Mouse (Mus musculus): ENCODE measurements around the gene Art3. TPM values are rescaled to one million over a fixed set of nuclear protein-coding genes. Genes with fewer than 3 reads are reported as not detected.

The Art3 gene
- polyA plus RNA-seq, 1 experiment from 2014 or later, result 4.9 TPM

- ATAC-seq (peak; percentile 97), DNase-seq (ENCODE audit: low spot score) (peak; percentile 96)
- Histone ChIP-seq H3K27ac (ENCODE audit: low read depth, low read length) (no peak within 1 kb of the TSS), H3K9me3 (replicated peaks; ENCODE audit: control insufficient read depth, low read length) (no peaks in the 10 kb centered on the region), H3K36me3 (ENCODE audit: control insufficient read depth, insufficient read depth, low read length) (peaks cover 13% of the 10 kb centered on the region), H3K9ac (ENCODE audit: low read length) (peak within 1 kb of the TSS; percentile 79), H3K4me2 (ENCODE audit: low read length) (peak within 1 kb of the TSS; percentile 60), H3K4me1 (ENCODE audit: control insufficient read depth, insufficient read depth, low read length) (peaks cover 7% of the 10 kb centered on the region), H3K27me3 (replicated peaks; ENCODE audit: control insufficient read depth, insufficient read depth, low read length) (no peaks in the 10 kb centered on the region; the same call in 1 of the 2 replicates), H3K4me3 (ENCODE audit: low read depth, low read length) (peak within 1 kb of the TSS; percentile 69)
- 3% methylated on average over 41 of the region's 41 CpGs for WGBS
These were observed 21.7 kb upstream of the Art3 start, which contains the start of gene Sdad1 for GRCm38 (mm10) chr5:92309681-92310511. Sdad1 (minus strand) TSS chr5:92310479.

DNA sequence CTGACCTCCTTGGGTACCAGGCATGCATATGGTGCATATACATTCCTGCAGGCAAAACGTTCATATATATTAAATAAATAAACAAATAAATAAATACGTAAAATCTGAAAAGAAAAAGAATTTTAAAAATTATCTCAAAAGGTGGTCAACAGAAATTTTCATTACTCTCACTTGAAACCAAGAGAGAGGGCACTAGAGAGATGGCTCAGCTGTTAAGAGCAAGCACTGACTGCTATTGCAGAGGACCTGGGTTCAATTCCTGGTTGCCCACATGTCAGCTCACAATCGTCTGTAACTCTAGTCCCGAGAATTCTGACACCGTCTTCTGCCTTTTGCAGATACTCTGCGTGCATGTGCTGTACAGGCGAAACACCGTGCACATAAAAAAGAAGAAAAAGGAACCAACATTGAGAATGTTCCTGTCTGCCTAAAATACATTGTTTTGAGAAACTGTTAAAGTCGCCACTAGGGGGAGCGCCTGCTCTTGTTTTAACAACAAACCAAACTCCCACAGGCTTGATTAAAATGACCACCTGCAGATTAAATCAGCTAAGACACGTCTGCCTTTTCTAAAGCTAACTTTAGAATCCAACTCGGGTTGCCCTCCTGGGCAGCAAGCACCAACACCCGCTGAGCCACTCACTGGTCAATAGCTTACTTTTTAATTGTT, 19.4 kb upstream of the Art3 start:
- Histone ChIP-seq H3K36me3 (ENCODE audit: control insufficient read depth, insufficient read depth, low read length) (no peaks in the 10 kb centered on the region), H3K27me3 (replicated peaks; ENCODE audit: control insufficient read depth, insufficient read depth, low read length) (no peaks in the 10 kb centered on the region; the same call in 1 of the 2 replicates), H3K4me1 (ENCODE audit: control insufficient read depth, insufficient read depth, low read length) (peaks cover 7% of the 10 kb centered on the region), H3K4me3 (ENCODE audit: low read depth, low read length) (no peak overlapping the region), H3K9me3 (replicated peaks; ENCODE audit: control insufficient read depth, low read length) (no peaks in the 10 kb centered on the region), H3K9ac (ENCODE audit: low read length) (no peak overlapping the region), H3K27ac (ENCODE audit: low read depth, low read length) (no peak overlapping the region), H3K4me2 (ENCODE audit: low read length) (no peak overlapping the region)
- no peak for ATAC-seq
- WGBS, result 15% methylated on average over 13 of the region's 13 CpGs
- DNase-seq (ENCODE audit: low spot score), result peak; percentile 95

DNA sequence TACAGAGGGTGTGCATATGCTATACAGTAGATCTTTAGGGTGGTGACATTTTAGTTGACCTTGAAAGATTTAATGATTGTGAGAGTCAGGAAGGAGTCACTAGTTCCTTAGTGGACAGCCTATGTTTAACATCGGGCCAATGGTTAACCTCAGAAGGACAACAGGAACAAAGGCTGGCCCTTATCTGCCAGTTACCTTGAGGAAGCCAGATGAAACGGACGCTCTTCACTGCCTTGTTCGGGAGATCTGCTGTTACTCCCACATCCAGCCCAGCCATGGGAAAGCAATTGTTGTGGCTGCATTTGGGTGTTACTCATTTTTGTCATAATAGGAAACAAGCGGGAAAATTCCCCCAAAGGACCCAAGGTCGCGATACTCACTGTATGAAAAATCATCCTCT, 17.9 kb upstream of the Art3 start:
- Histone ChIP-seq H3K9me3 (replicated peaks; ENCODE audit: control insufficient read depth, low read length) (no peaks in the 10 kb centered on the region), H3K27me3 (replicated peaks; ENCODE audit: control insufficient read depth, insufficient read depth, low read length) (no peaks in the 10 kb centered on the region; the same call in 1 of the 2 replicates), H3K4me1 (ENCODE audit: control insufficient read depth, insufficient read depth, low read length) (peaks cover 5% of the 10 kb centered on the region), H3K36me3 (ENCODE audit: control insufficient read depth, insufficient read depth, low read length) (no peaks in the 10 kb centered on the region), H3K4me2 (ENCODE audit: low read length) (no peak overlapping the region), H3K9ac (ENCODE audit: low read length) (no peak overlapping the region), H3K4me3 (ENCODE audit: low read depth, low read length) (no peak overlapping the region), H3K27ac (ENCODE audit: low read depth, low read length) (no peak overlapping the region)
- DNase-seq (ENCODE audit: low spot score) (no peak), ATAC-seq (no peak)
- 82% methylated on average over 7 of the region's 7 CpGs for WGBS

GRCm38 (mm10) chr5:92318119-92318518, 13.5 kb upstream of the Art3 start:
- Histone ChIP-seq H3K9ac (ENCODE audit: low read length) (no peak overlapping the region), H3K4me2 (ENCODE audit: low read length) (no peak overlapping the region), H3K27ac (ENCODE audit: low read depth, low read length) (no peak overlapping the region), H3K4me3 (ENCODE audit: low read depth, low read length) (no peak overlapping the region), H3K27me3 (replicated peaks; ENCODE audit: control insufficient read depth, insufficient read depth, low read length) (no peaks in the 10 kb centered on the region; the same call in 1 of the 2 replicates), H3K4me1 (ENCODE audit: control insufficient read depth, insufficient read depth, low read length) (no peaks in the 10 kb centered on the region), H3K36me3 (ENCODE audit: control insufficient read depth, insufficient read depth, low read length) (no peaks in the 10 kb centered on the region), H3K9me3 (replicated peaks; ENCODE audit: control insufficient read depth, low read length) (no peaks in the 10 kb centered on the region)
- 86% methylated on average over 7 of the region's 7 CpGs for WGBS
- DNase-seq (ENCODE audit: low spot score) (no peak), ATAC-seq (no peak)

- no peaks in the 10 kb centered on the region for H3K36me3 ChIP-seq (ENCODE audit: control insufficient read depth, insufficient read depth, low read length)
- H3K9me3 ChIP-seq (replicated peaks; ENCODE audit: control insufficient read depth, low read length), result no peaks in the 10 kb centered on the region
- no peak for ATAC-seq
- no peaks in the 10 kb centered on the region for H3K4me1 ChIP-seq (ENCODE audit: control insufficient read depth, insufficient read depth, low read length)
- H3K4me3 ChIP-seq (ENCODE audit: low read depth, low read length), result no peak overlapping the region
- no peak overlapping the region for H3K27ac ChIP-seq (ENCODE audit: low read depth, low read length)
- no peak for DNase-seq (ENCODE audit: low spot score)
- H3K4me2 ChIP-seq (ENCODE audit: low read length), result no peak overlapping the region
- no peaks in the 10 kb centered on the region; the same call in 1 of the 2 replicates for H3K27me3 ChIP-seq (replicated peaks; ENCODE audit: control insufficient read depth, insufficient read depth, low read length)
- 94% methylated on average over 14 of the region's 14 CpGs for WGBS
- no peak overlapping the region for H3K9ac ChIP-seq (ENCODE audit: low read length)
These were observed 13.0 kb upstream of the Art3 start for GRCm38 (mm10) chr5:92318596-92318995.

DNA sequence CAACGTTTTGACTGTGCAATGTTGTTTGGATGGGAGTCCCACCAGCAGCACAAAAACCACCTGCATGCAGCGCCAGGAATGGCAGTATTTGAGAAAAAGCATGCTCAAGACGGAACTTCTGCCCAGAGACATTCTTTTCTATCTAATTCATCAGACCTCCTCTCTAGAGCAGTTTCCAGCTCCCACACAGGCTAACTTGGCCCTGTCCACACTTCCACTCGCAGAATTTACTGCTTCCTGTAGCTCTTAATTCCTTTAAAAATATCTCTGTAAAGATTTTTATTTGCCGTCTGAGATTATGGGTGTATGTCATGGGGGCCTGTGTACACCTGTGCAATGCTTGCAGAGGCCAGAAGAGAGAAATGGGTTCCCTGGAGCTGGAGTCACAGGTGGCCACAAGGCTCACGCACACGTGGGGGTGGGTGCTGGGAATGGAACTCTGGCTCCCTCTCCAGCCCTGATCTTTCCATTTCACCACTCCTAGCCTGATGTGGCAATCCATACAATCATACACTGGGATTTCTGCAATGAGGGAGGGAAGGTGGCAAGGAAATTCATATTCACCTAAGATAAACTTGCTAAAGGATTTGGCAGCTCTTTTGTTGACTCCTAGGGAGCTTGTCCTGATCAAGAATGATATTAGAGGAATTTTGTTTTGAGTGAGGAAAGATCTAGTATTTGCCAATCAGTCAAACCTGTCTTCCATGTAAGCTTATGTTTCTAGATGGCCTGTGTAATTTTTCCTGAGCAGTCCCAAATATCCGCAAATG, 9.8 kb upstream of the Art3 start:
- Histone ChIP-seq H3K4me3 (ENCODE audit: low read depth, low read length) (no peak overlapping the region), H3K27me3 (replicated peaks; ENCODE audit: control insufficient read depth, insufficient read depth, low read length) (no peaks in the 10 kb centered on the region), H3K9ac (ENCODE audit: low read length) (no peak overlapping the region), H3K36me3 (ENCODE audit: control insufficient read depth, insufficient read depth, low read length) (no peaks in the 10 kb centered on the region), H3K27ac (ENCODE audit: low read depth, low read length) (no peak overlapping the region), H3K9me3 (replicated peaks; ENCODE audit: control insufficient read depth, low read length) (no peaks in the 10 kb centered on the region), H3K4me1 (ENCODE audit: control insufficient read depth, insufficient read depth, low read length) (no peaks in the 10 kb centered on the region), H3K4me2 (ENCODE audit: low read length) (no peak overlapping the region)
- no peak for ATAC-seq
- DNase-seq (ENCODE audit: low spot score), result no peak
- WGBS, result 75% methylated on average over 8 of the region's 8 CpGs

GRCm38 (mm10) chr5:92322612-92323011, 9.0 kb upstream of the Art3 start:
- Histone ChIP-seq H3K27me3 (replicated peaks; ENCODE audit: control insufficient read depth, insufficient read depth, low read length) (no peaks in the 10 kb centered on the region), H3K9ac (ENCODE audit: low read length) (no peak overlapping the region), H3K4me3 (ENCODE audit: low read depth, low read length) (no peak overlapping the region), H3K4me1 (ENCODE audit: control insufficient read depth, insufficient read depth, low read length) (no peaks in the 10 kb centered on the region), H3K4me2 (ENCODE audit: low read length) (no peak overlapping the region), H3K36me3 (ENCODE audit: control insufficient read depth, insufficient read depth, low read length) (no peaks in the 10 kb centered on the region), H3K27ac (ENCODE audit: low read depth, low read length) (no peak overlapping the region), H3K9me3 (replicated peaks; ENCODE audit: control insufficient read depth, low read length) (no peaks in the 10 kb centered on the region)
- WGBS, result 97% methylated on average over 4 of the region's 4 CpGs
- DNase-seq (ENCODE audit: low spot score), result no peak
- no peak for ATAC-seq

GRCm38 (mm10) chr5:92323264-92323663, 8.4 kb upstream of the Art3 start:
- Histone ChIP-seq H3K9ac (ENCODE audit: low read length) (no peak overlapping the region), H3K9me3 (replicated peaks; ENCODE audit: control insufficient read depth, low read length) (no peaks in the 10 kb centered on the region), H3K27me3 (replicated peaks; ENCODE audit: control insufficient read depth, insufficient read depth, low read length) (no peaks in the 10 kb centered on the region), H3K36me3 (ENCODE audit: control insufficient read depth, insufficient read depth, low read length) (no peaks in the 10 kb centered on the region), H3K27ac (ENCODE audit: low read depth, low read length) (no peak overlapping the region), H3K4me3 (ENCODE audit: low read depth, low read length) (no peak overlapping the region), H3K4me1 (ENCODE audit: control insufficient read depth, insufficient read depth, low read length) (no peaks in the 10 kb centered on the region), H3K4me2 (ENCODE audit: low read length) (no peak overlapping the region)
- DNase-seq (ENCODE audit: low spot score), result no peak
- no peak for ATAC-seq
- WGBS, result 90% methylated on average over 5 of the region's 5 CpGs
